Comparison of ENCODE assay signal across 16 mouse cellular contexts in genomic region chr10:24592969-24593368, GRCm38 (mm10). TPM values are rescaled to one million over a fixed set of nuclear protein-coding genes. Genes with fewer than 3 reads are reported as not detected.
DNase-seq lines count a peak whose midpoint lies in the region; ATAC-seq lines count a peak whose summit lies in the region.
"Had no signal": no experiment of that assay in that cellular context is flagged by ENCODE, and none has a peak within 500 bp of the region (broad histone marks: within the 10 kb centered on the region; RNA-seq: fewer than 3 reads in every experiment).

No protein-coding gene starts in this region.

- DNase-seq in hindbrain, embryonic 10.5 days (ENCODE audit: low spot score): no peak
- no peak for DNase-seq in hindbrain, embryonic 11.5 days (ENCODE audit: low spot score)
- DNase-seq in embryonic facial prominence, embryonic 10.5 days (ENCODE audit: low spot score): no peak
- no peak for DNase-seq in cerebellum, adult 11 months
- DNase-seq: cerebellum, adult 9-11 months; liver, postnatal 0 days; right cerebral cortex, adult 18-20 months; thymus, adult 18-20 months had no signal

- 80% methylated on average over 7 of the region's 7 CpGs for WGBS in hindbrain, embryonic 10.5 days
- WGBS in hindbrain, embryonic 11.5 days: 88% methylated on average over 7 of the region's 7 CpGs
- WGBS in embryonic facial prominence, embryonic 10.5 days: 72% methylated on average over 7 of the region's 7 CpGs
- WGBS in heart, embryonic 15.5 days: 6% methylated on average over 7 of the region's 7 CpGs
- WGBS in stomach, embryonic 14.5 days: 48% methylated on average over 7 of the region's 7 CpGs
- WGBS in kidney, embryonic 15.5 days: 54% methylated on average over 7 of the region's 7 CpGs

- H3K4me3 ChIP-seq in hindbrain, embryonic 10.5 days: no peak overlapping the region
- no peak overlapping the region for H3K4me3 ChIP-seq in hindbrain, embryonic 11.5 days (ENCODE audit: low read depth, low read length)
- no peak overlapping the region for H3K4me3 ChIP-seq in embryonic facial prominence, embryonic 10.5 days
- H3K4me3 ChIP-seq in heart, embryonic 15.5 days: no peak overlapping the region
- H3K4me3 ChIP-seq in stomach, embryonic 14.5 days (ENCODE audit: low read depth, low read length): no peak overlapping the region
- H3K4me3 ChIP-seq in kidney, embryonic 15.5 days (replicated peaks): no peak overlapping the region
- H3K4me3 ChIP-seq: embryonic facial prominence, embryonic 12.5 days; forebrain, embryonic 12.5 days; intestine, embryonic 15.5 days; midbrain, embryonic 12.5 days; myocyte had no signal

- peaks cover 70% of the 10 kb centered on the region for H3K4me1 ChIP-seq in hindbrain, embryonic 10.5 days (replicated peaks)
- H3K4me1 ChIP-seq in hindbrain, embryonic 11.5 days (replicated peaks; ENCODE audit: control insufficient read depth, insufficient read depth, low read length): no peaks in the 10 kb centered on the region
- H3K4me1 ChIP-seq in embryonic facial prominence, embryonic 10.5 days: peaks cover 64% of the 10 kb centered on the region
- H3K4me1 ChIP-seq in heart, embryonic 15.5 days (replicated peaks): peaks cover 49% of the 10 kb centered on the region
- peaks cover 16% of the 10 kb centered on the region for H3K4me1 ChIP-seq in stomach, embryonic 14.5 days (ENCODE audit: control insufficient read depth, insufficient read depth, low read length)
- H3K4me1 ChIP-seq in kidney, embryonic 15.5 days: peaks cover 46% of the 10 kb centered on the region

- no peak for ATAC-seq in hindbrain, embryonic 11.5 days (ENCODE audit: low FRiP score)
- no peak for ATAC-seq in heart, embryonic 15.5 days (replicated peaks; ENCODE audit: insufficient number of reproducible peaks, insufficient read depth, low FRiP score, low read depth)
- ATAC-seq in stomach, embryonic 14.5 days (ENCODE audit: insufficient number of reproducible peaks, insufficient read depth, low FRiP score, low read depth): no peak
- no peak for ATAC-seq in kidney, embryonic 15.5 days (replicated peaks; ENCODE audit: low FRiP score)
- ATAC-seq: intestine, embryonic 15.5 days; liver, postnatal 0 days had no signal

- no peaks in the 10 kb centered on the region for H3K9me3 ChIP-seq in hindbrain, embryonic 10.5 days
- no peaks in the 10 kb centered on the region for H3K9me3 ChIP-seq in hindbrain, embryonic 11.5 days (ENCODE audit: control insufficient read depth, low read length)
- no peaks in the 10 kb centered on the region for H3K9me3 ChIP-seq in embryonic facial prominence, embryonic 10.5 days
- H3K9me3 ChIP-seq in heart, embryonic 15.5 days (replicated peaks): no peaks in the 10 kb centered on the region
- H3K9me3 ChIP-seq in stomach, embryonic 14.5 days (ENCODE audit: control insufficient read depth, low read depth, low read length): no peaks in the 10 kb centered on the region
- no peaks in the 10 kb centered on the region for H3K9me3 ChIP-seq in kidney, embryonic 15.5 days (replicated peaks)
- H3K9me3 ChIP-seq: embryonic facial prominence, embryonic 12.5 days; forebrain, embryonic 12.5 days; intestine, embryonic 15.5 days; midbrain, embryonic 12.5 days had no signal

- peaks cover 9% of the 10 kb centered on the region; the same call in 1 of the 2 replicates for H3K36me3 ChIP-seq in hindbrain, embryonic 10.5 days
- H3K36me3 ChIP-seq in hindbrain, embryonic 11.5 days (ENCODE audit: control insufficient read depth, insufficient read depth, low read length): no peaks in the 10 kb centered on the region
- peaks cover 13% of the 10 kb centered on the region for H3K36me3 ChIP-seq in embryonic facial prominence, embryonic 10.5 days (replicated peaks)
- H3K36me3 ChIP-seq in heart, embryonic 15.5 days: no peaks in the 10 kb centered on the region; the same call in 1 of the 2 replicates
- H3K36me3 ChIP-seq in stomach, embryonic 14.5 days (ENCODE audit: control insufficient read depth, insufficient read depth, low read length): no peaks in the 10 kb centered on the region; the same call in 1 of the 2 replicates
- H3K36me3 ChIP-seq in kidney, embryonic 15.5 days: no peaks in the 10 kb centered on the region
- H3K36me3 ChIP-seq: embryonic facial prominence, embryonic 12.5 days; forebrain, embryonic 12.5 days; intestine, embryonic 15.5 days; midbrain, embryonic 12.5 days had no signal

- no peaks in the 10 kb centered on the region for H3K27me3 ChIP-seq in hindbrain, embryonic 10.5 days (ENCODE audit: insufficient read depth, poor library complexity, severe bottlenecking)
- no peaks in the 10 kb centered on the region for H3K27me3 ChIP-seq in hindbrain, embryonic 11.5 days (ENCODE audit: control insufficient read depth, insufficient read depth, low read length)
- H3K27me3 ChIP-seq in embryonic facial prominence, embryonic 10.5 days (replicated peaks; ENCODE audit: low read depth, poor library complexity, severe bottlenecking): no peaks in the 10 kb centered on the region
- H3K27me3 ChIP-seq in heart, embryonic 15.5 days: no peaks in the 10 kb centered on the region
- no peaks in the 10 kb centered on the region for H3K27me3 ChIP-seq in stomach, embryonic 14.5 days (ENCODE audit: control insufficient read depth, insufficient read depth, low read length)
- no peaks in the 10 kb centered on the region for H3K27me3 ChIP-seq in kidney, embryonic 15.5 days
- H3K27me3 ChIP-seq: embryonic facial prominence, embryonic 12.5 days; intestine, embryonic 15.5 days had no signal

- no peak overlapping the region for H3K4me2 ChIP-seq in hindbrain, embryonic 11.5 days (replicated peaks; ENCODE audit: low read depth, low read length)
- H3K4me2 ChIP-seq in heart, embryonic 15.5 days: peak overlapping the region; percentile 80
- H3K4me2 ChIP-seq in stomach, embryonic 14.5 days (replicated peaks; ENCODE audit: low read depth, low read length): peak overlapping the region; percentile 29; the same call in 1 of the 2 replicates
- H3K4me2 ChIP-seq in kidney, embryonic 15.5 days: no peak overlapping the region
- H3K4me2 ChIP-seq: embryonic facial prominence, embryonic 12.5 days; forebrain, embryonic 12.5 days; intestine, embryonic 15.5 days; midbrain, embryonic 12.5 days had no signal

- H3K9ac ChIP-seq in hindbrain, embryonic 11.5 days (ENCODE audit: low read depth, low read length): no peak overlapping the region
- H3K9ac ChIP-seq in heart, embryonic 15.5 days: no peak overlapping the region
- no peak overlapping the region for H3K9ac ChIP-seq in stomach, embryonic 14.5 days (replicated peaks; ENCODE audit: low read depth, low read length)
- no peak overlapping the region for H3K9ac ChIP-seq in kidney, embryonic 15.5 days
- H3K9ac ChIP-seq: embryonic facial prominence, embryonic 12.5 days; forebrain, embryonic 12.5 days; intestine, embryonic 15.5 days; liver, postnatal 0 days; midbrain, embryonic 12.5 days had no signal

- 0 out of 2 replicates have a peak overlapping the region, but pooled peaks have one; percentile 16 for H3K27ac ChIP-seq in hindbrain, embryonic 10.5 days
- no peak overlapping the region for H3K27ac ChIP-seq in hindbrain, embryonic 11.5 days (ENCODE audit: low read depth, low read length)
- H3K27ac ChIP-seq in embryonic facial prominence, embryonic 10.5 days (replicated peaks): peak overlapping the region; percentile 57; the same call in 1 of the 2 replicates
- peak overlapping the region; percentile 90 for H3K27ac ChIP-seq in heart, embryonic 15.5 days
- no peak overlapping the region for H3K27ac ChIP-seq in stomach, embryonic 14.5 days (ENCODE audit: low read length)
- no peak overlapping the region for H3K27ac ChIP-seq in kidney, embryonic 15.5 days
- H3K27ac ChIP-seq: embryonic facial prominence, embryonic 12.5 days; forebrain, embryonic 12.5 days; midbrain, embryonic 12.5 days had no signal

RNA-seq across cellular contexts. Expression of gene Ccn2, which starts 2.3 kb away (rescaled TPM):
- 7.2 and 8.3 TPM in 2 replicates for polyA plus RNA-seq in hindbrain, embryonic 10.5 days (2016; fragmentation: Nextera tagmentation; extraction: Ambion mirVana)
- 4.3 and 6.6 TPM in 2 replicates for polyA plus RNA-seq in hindbrain, embryonic 11.5 days (2014; fragmentation: Nextera tagmentation; extraction: Ambion mirVana)
- 7.9 and 10.1 TPM in 2 replicates for polyA plus RNA-seq in embryonic facial prominence, embryonic 10.5 days (2016; fragmentation: Nextera tagmentation; extraction: Ambion mirVana)
- polyA plus RNA-seq in heart, embryonic 15.5 days (2015; fragmentation: Nextera tagmentation; extraction: Ambion mirVana): 29.4 and 40.2 TPM in 2 replicates
- 11.3 and 12.5 TPM in 2 replicates for polyA plus RNA-seq in stomach, embryonic 14.5 days (2014; fragmentation: Nextera tagmentation; extraction: Ambion mirVana)
- 8.7 and 10.0 TPM in 2 replicates for polyA plus RNA-seq in kidney, embryonic 15.5 days (2015; fragmentation: Nextera tagmentation; extraction: Ambion mirVana)

Comparison
In these comparisons a context has a peak if more than half of its experiments do, and no peak if none do; other contexts are left out.
1. H3K27ac ChIP-seq: peak in hindbrain, embryonic 10.5 days (single experiment), embryonic facial prominence, embryonic 10.5 days (single experiment) and heart, embryonic 15.5 days (single experiment); none in hindbrain, embryonic 11.5 days (single experiment), stomach, embryonic 14.5 days (single experiment) and kidney, embryonic 15.5 days (single experiment).
2. H3K4me2 ChIP-seq: peak in heart, embryonic 15.5 days (single experiment) and stomach, embryonic 14.5 days (single experiment); none in hindbrain, embryonic 11.5 days (single experiment) and kidney, embryonic 15.5 days (single experiment).